Mouse (Mus musculus) adipocyte (in vitro differentiated cells): ENCODE results near the gene Tfrc.

ENCODE experiments used
- DNase-seq: peaks from one replicate; pipeline ENCODE4 v3.0.0-alpha.2; 2016; ENCODE audit warnings: low spot score

Tfrc gene

GRCm38 (mm10) chr16:32650461-32650860 is 41.7 kb downstream of the Tfrc start:
- DNase-seq = no peak

GRCm38 (mm10) chr16:32650974-32651618 is 42.4 kb downstream of the Tfrc start:
- DNase-seq = no peak

- no peak for DNase-seq
Observed at GRCm38 (mm10) chr16:32654071-32654733, 45.5 kb downstream of the Tfrc start.

- DNase-seq = no peak
Observed at GRCm38 (mm10) chr16:32655534-32655933, 46.8 kb downstream of the Tfrc start.

- no peak for DNase-seq
Observed at GRCm38 (mm10) chr16:32656321-32656720, 47.6 kb downstream of the Tfrc start.

- DNase-seq = peak; percentile 74
Observed at GRCm38 (mm10) chr16:32656794-32657193, 48.1 kb downstream of the Tfrc start.

GRCm38 (mm10) chr16:32657498-32658250 is 49.0 kb downstream of the Tfrc start:
- DNase-seq = peak; percentile 90

- DNase-seq = no peak
Observed at GRCm38 (mm10) chr16:32658743-32659171, 50.0 kb downstream of the Tfrc start.

GRCm38 (mm10) chr16:32659385-32659784 is 50.7 kb downstream of the Tfrc start:
- peak; percentile 98 for DNase-seq

- DNase-seq = peak; percentile 73
Observed at GRCm38 (mm10) chr16:32660095-32660494, 51.4 kb downstream of the Tfrc start.

GRCm38 (mm10) chr16:32660557-32661321 is 52.0 kb downstream of the Tfrc start:
- DNase-seq = peak; percentile 97

- no peak for DNase-seq
Observed at GRCm38 (mm10) chr16:32661493-32661921, 52.8 kb downstream of the Tfrc start.

- no peak for DNase-seq
Observed at GRCm38 (mm10) chr16:32662372-32662771, 53.7 kb downstream of the Tfrc start.

GRCm38 (mm10) chr16:32663231-32663858 is 54.6 kb downstream of the Tfrc start:
- no peak for DNase-seq

- DNase-seq = no peak
Observed at GRCm38 (mm10) chr16:32664211-32664610, 55.5 kb downstream of the Tfrc start.

- DNase-seq = peak; percentile 97
Observed at GRCm38 (mm10) chr16:32665851-32666665, 57.3 kb downstream of the Tfrc start.

GRCm38 (mm10) chr16:32666671-32667551 is 58.2 kb downstream of the Tfrc start:
- DNase-seq = no peak

- no peak for DNase-seq
Observed at GRCm38 (mm10) chr16:32667552-32667872, 58.8 kb downstream of the Tfrc start.

GRCm38 (mm10) chr16:32668030-32668429 is 59.3 kb downstream of the Tfrc start:
- no peak for DNase-seq

GRCm38 (mm10) chr16:32668472-32668871 is 59.8 kb downstream of the Tfrc start:
- DNase-seq = no peak
